Mouse (Mus musculus): Measurements from ENCODE around the gene Capn10. TPM values are rescaled to one million over a fixed set of nuclear protein-coding genes. Genes with fewer than 3 reads are reported as not detected.

Capn10 gene
- total and polyA plus RNA-seq, 3 experiments = 30.7 to 43.3 TPM; not detected in 1

- Histone ChIP-seq H3K4me3 (ENCODE audit: control insufficient read depth in 1 of 2, insufficient read depth in 1 of 2, low read depth in 2 of 2, low read length in 2 of 2) (no peak overlapping the region), H3K27ac (ENCODE audit: control insufficient read depth, low read depth, low read length) (no peak overlapping the region), H3K36me3 (ENCODE audit: control insufficient read depth in 1 of 2, insufficient read depth in 2 of 2, low read length in 2 of 2) (no peaks in the 10 kb centered on the region), H3K9ac (ENCODE audit: control insufficient read depth, low read depth, low read length, poor library complexity, severe bottlenecking) (no peak overlapping the region), H3K9me3 (replicated peaks; ENCODE audit: insufficient read depth, low read length) (no peaks in the 10 kb centered on the region), H3K4me1 (ENCODE audit: control insufficient read depth in 1 of 2, insufficient read depth in 2 of 2, low read length in 2 of 2) (no peaks in the 10 kb centered on the region), H3K27me3 (ENCODE audit: control insufficient read depth in 1 of 2, insufficient read depth in 2 of 2, low read length in 2 of 2) (peaks cover 0 to 5% of the 10 kb centered on the region in 2 experiments; a peak in 2 of 4 replicates), H3K79me2 (ENCODE audit: control insufficient read depth, insufficient read depth, low read length, poor library complexity) (no peaks in the 10 kb centered on the region)
- DNase-seq (ENCODE audit: low read depth, low spot score) = no peak
- TF ChIP-seq GATA1 (IDR thresholded peaks at IDR 0.05; ENCODE audit: low read depth, low read length) = no peak
- no peak for TF ChIP-seq RCOR1 (IDR thresholded peaks at IDR 0.05; ENCODE audit: low read depth, low read length)
- no peak for TF ChIP-seq MYC (IDR thresholded peaks at IDR 0.05; ENCODE audit: low read depth, low read length)
- no peak for TF ChIP-seq KAT2A (conservative IDR thresholded peaks at IDR 0.05; ENCODE audit: low read depth, low read length)
- no peak for TF ChIP-seq CHD1 (IDR thresholded peaks at IDR 0.05; ENCODE audit: low read depth, low read length)
- TF ChIP-seq MAFK (IDR thresholded peaks at IDR 0.05; ENCODE audit: borderline replicate concordance, low read depth, low read length) = no peak
These were observed 41.4 kb upstream of the Capn10 start for GRCm38 (mm10) chr1:92892791-92893190.

DNA sequence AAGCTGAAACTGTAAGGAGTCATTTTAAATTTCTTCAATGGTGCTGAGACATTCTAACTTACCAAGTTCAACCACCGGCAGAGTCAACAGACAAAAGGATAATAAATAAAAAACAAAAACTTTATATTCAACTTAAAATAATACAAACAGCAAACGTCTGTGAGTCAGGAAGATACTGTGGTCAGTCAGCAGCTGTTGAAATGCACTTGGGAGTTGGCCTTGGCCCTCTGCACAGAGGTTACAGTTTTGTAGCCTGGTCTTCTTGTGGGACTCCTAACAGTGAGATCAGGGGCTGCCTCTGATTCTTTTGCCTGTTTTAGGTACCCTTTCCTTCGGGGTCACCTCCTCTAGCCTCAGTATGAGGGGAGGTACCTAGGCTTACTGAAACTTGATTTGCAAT, 40.3 kb upstream of the Capn10 start:
- Histone ChIP-seq H3K4me3 (ENCODE audit: control insufficient read depth in 1 of 2, insufficient read depth in 1 of 2, low read depth in 2 of 2, low read length in 2 of 2) (no peak overlapping the region), H3K9me3 (replicated peaks; ENCODE audit: insufficient read depth, low read length) (no peaks in the 10 kb centered on the region), H3K27ac (ENCODE audit: control insufficient read depth, low read depth, low read length) (no peak overlapping the region), H3K9ac (ENCODE audit: control insufficient read depth, low read depth, low read length, poor library complexity, severe bottlenecking) (no peak overlapping the region), H3K79me2 (ENCODE audit: control insufficient read depth, insufficient read depth, low read length, poor library complexity) (no peaks in the 10 kb centered on the region), H3K27me3 (ENCODE audit: control insufficient read depth in 1 of 2, insufficient read depth in 2 of 2, low read length in 2 of 2) (peaks cover 7 to 8% of the 10 kb centered on the region in 2 experiments), H3K36me3 (ENCODE audit: control insufficient read depth in 1 of 2, insufficient read depth in 2 of 2, low read length in 2 of 2) (no peaks in the 10 kb centered on the region), H3K4me1 (ENCODE audit: control insufficient read depth in 1 of 2, insufficient read depth in 2 of 2, low read length in 2 of 2) (no peaks in the 10 kb centered on the region)
- no peak for TF ChIP-seq USF2 (IDR thresholded peaks at IDR 0.05; ENCODE audit: borderline replicate concordance in 1 of 2, insufficient read depth in 1 of 2, low read depth in 1 of 2, low read length in 2 of 2)
- TF ChIP-seq CTCF (IDR thresholded peaks at IDR 0.05 in 2 of 3, conservative IDR thresholded peaks at IDR 0.05 in 1 of 3; ENCODE audit: control insufficient read depth in 1 of 3, insufficient read depth in 1 of 3, low read depth in 2 of 3, low read length in 3 of 3, poor library complexity in 1 of 3, severe bottlenecking in 1 of 3) = no peak
- no peak for TF ChIP-seq MXI1 (IDR thresholded peaks at IDR 0.05; ENCODE audit: low read depth, low read length)
- no peak for TF ChIP-seq MEF2A (IDR thresholded peaks at IDR 0.05; ENCODE audit: extremely low read depth, insufficient replicate concordance, low read depth, low read length, poor library complexity, severe bottlenecking)
- no peak for TF ChIP-seq RAD21 (IDR thresholded peaks at IDR 0.05; ENCODE audit: low read depth, low read length)
- no peak for TF ChIP-seq GATA1 (IDR thresholded peaks at IDR 0.05; ENCODE audit: low read depth, low read length)
- no peak for DNase-seq (ENCODE audit: low read depth, low spot score)

- H3K9me3 ChIP-seq (replicated peaks; ENCODE audit: insufficient read depth, low read length) = no peaks in the 10 kb centered on the region
- H3K4me3 ChIP-seq (ENCODE audit: control insufficient read depth in 1 of 2, insufficient read depth in 1 of 2, low read depth in 2 of 2, low read length in 2 of 2) = no peak overlapping the region
- no peaks in the 10 kb centered on the region for H3K4me1 ChIP-seq (ENCODE audit: control insufficient read depth in 1 of 2, insufficient read depth in 2 of 2, low read length in 2 of 2)
- H3K9ac ChIP-seq (ENCODE audit: control insufficient read depth, low read depth, low read length, poor library complexity, severe bottlenecking) = no peak overlapping the region
- peak; percentile 64; the same call in 1 of the 2 replicates for TF ChIP-seq ZC3H11A (IDR thresholded peaks at IDR 0.05; ENCODE audit: low read depth, low read length)
- no peak for TF ChIP-seq HCFC1 (IDR thresholded peaks at IDR 0.05; ENCODE audit: low read depth, low read length)
- TF ChIP-seq MAZ (IDR thresholded peaks at IDR 0.05; ENCODE audit: low read depth, low read length) = no peak
- TF ChIP-seq SMC3 (IDR thresholded peaks at IDR 0.05; ENCODE audit: low read depth, low read length) = peak; percentile 96
- 0 out of 2 replicates have a peak, but pooled peaks have one; percentile 15 for TF ChIP-seq TCF12 (IDR thresholded peaks at IDR 0.05; ENCODE audit: low read depth, low read length)
- peak; percentile 98 to 99 (median 98) for TF ChIP-seq CTCF (IDR thresholded peaks at IDR 0.05 in 2 of 3, conservative IDR thresholded peaks at IDR 0.05 in 1 of 3; ENCODE audit: control insufficient read depth in 1 of 3, insufficient read depth in 1 of 3, low read depth in 2 of 3, low read length in 3 of 3, poor library complexity in 1 of 3, severe bottlenecking in 1 of 3)
- TF ChIP-seq POLR2A (IDR thresholded peaks at IDR 0.05; ENCODE audit: control insufficient read depth in 1 of 2, insufficient read depth in 1 of 2, low read depth in 1 of 2, low read length in 2 of 2, poor library complexity in 1 of 2) = no peak
- 0 out of 2 replicates have a peak, but pooled peaks have one; percentile 36 for TF ChIP-seq MYC (IDR thresholded peaks at IDR 0.05; ENCODE audit: low read depth, low read length)
- TF ChIP-seq RAD21 (IDR thresholded peaks at IDR 0.05; ENCODE audit: low read depth, low read length) = peak; percentile 72
- no peak for TF ChIP-seq USF1 (IDR thresholded peaks at IDR 0.05; ENCODE audit: low read depth, low read length)
- TF ChIP-seq POLR2AphosphoS2 (IDR thresholded peaks at IDR 0.05; ENCODE audit: low read length) = no peak
- H3K27me3 ChIP-seq (ENCODE audit: control insufficient read depth in 1 of 2, insufficient read depth in 2 of 2, low read length in 2 of 2) = peaks cover 11 to 13% of the 10 kb centered on the region in 2 experiments
- H3K36me3 ChIP-seq (ENCODE audit: control insufficient read depth in 1 of 2, insufficient read depth in 2 of 2, low read length in 2 of 2) = no peaks in the 10 kb centered on the region
- DNase-seq (ENCODE audit: low read depth, low spot score) = peak; percentile 88
- no peak overlapping the region for H3K27ac ChIP-seq (ENCODE audit: control insufficient read depth, low read depth, low read length)
- no peaks in the 10 kb centered on the region for H3K79me2 ChIP-seq (ENCODE audit: control insufficient read depth, insufficient read depth, low read length, poor library complexity)
These were observed 39.1 kb upstream of the Capn10 start for GRCm38 (mm10) chr1:92895089-92895488.

Data from MEL (cell line).